Mouse (Mus musculus) megakaryocyte, embryonic 14.5 days (primary cell): ENCODE measurements around the gene Ccdc182.

ENCODE experiments used
- FLI1 ChIP-seq: IDR thresholded peaks from 2 replicates; pipeline ENCODE4 v1.6.1; 2012; ENCODE audit warnings: low read length, inconsistent platforms, mixed read lengths
- GATA1 ChIP-seq: IDR thresholded peaks from 3 replicates; pipeline ENCODE4 v1.6.1; 2012; ENCODE audit warnings: mixed read lengths, low read length, inconsistent platforms, borderline replicate concordance

DNA sequence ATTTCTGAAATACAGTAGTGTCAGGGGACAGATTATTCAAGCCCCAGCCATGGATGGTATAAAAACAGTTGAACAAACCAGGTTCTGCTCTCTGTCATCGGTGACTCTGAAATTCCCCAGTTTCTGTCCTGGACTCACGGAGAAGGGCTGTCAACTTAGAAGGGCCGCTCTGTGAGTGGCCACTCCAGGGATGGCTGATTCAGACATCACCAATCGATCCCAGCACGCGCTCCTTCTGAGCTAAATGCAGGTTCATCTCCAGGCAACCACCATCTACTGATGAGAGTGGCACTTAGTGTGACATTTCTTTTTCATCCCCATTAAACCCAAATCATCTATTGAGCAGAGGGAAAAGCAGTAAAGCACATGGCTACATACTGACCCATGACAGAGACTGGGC, 7.8 kb downstream of the Ccdc182 start:
- TF ChIP-seq GATA1, result no peak
- TF ChIP-seq FLI1, result no peak
